Mouse (Mus musculus) gastrocnemius, adult 18-20 months (tissue): Measurements from ENCODE around the gene Pigg. TPM values are rescaled to one million over a fixed set of nuclear protein-coding genes. Genes with fewer than 3 reads are reported as not detected.
"Not testable (repeated sequence)": the region's sequence is repeated elsewhere in the genome, so short reads cannot be mapped to it uniquely, and the experiment has no call there.

Experiments used
- DNase-seq: peaks from one replicate; pipeline ENCODE4 v3.0.0; 2021; ENCODE audit warnings: low spot score
- long read RNA-seq, 2 experiments: library from polyadenylated mRNA; stranded (forward); transcript quantifications; one replicate each; pipeline ENCODE4 v2.0.0; 2021
- total RNA-seq, 2 experiments: library from RNA; stranded (reverse); gene quantifications; 2 replicates each; pipeline ENCODE4 v1.2.3; 2021

The Pigg gene
- total RNA-seq: 1 to 10 TPM; 4.2 to 4.5 TPM
- long read RNA-seq, experiment 1, full-length matches to known transcripts: 2 of 8 reads
- long read RNA-seq, experiment 1, partial matches to known transcripts: 0 of 8 reads
- long read RNA-seq, experiment 1, other reads (novel, unspliced or antisense): 6 of 8 reads
- long read RNA-seq, experiment 2, full-length matches to known transcripts: 2 of 6 reads
- long read RNA-seq, experiment 2, partial matches to known transcripts: 1 of 6 reads
- long read RNA-seq, experiment 2, other reads (novel, unspliced or antisense): 3 of 6 reads

DNA sequence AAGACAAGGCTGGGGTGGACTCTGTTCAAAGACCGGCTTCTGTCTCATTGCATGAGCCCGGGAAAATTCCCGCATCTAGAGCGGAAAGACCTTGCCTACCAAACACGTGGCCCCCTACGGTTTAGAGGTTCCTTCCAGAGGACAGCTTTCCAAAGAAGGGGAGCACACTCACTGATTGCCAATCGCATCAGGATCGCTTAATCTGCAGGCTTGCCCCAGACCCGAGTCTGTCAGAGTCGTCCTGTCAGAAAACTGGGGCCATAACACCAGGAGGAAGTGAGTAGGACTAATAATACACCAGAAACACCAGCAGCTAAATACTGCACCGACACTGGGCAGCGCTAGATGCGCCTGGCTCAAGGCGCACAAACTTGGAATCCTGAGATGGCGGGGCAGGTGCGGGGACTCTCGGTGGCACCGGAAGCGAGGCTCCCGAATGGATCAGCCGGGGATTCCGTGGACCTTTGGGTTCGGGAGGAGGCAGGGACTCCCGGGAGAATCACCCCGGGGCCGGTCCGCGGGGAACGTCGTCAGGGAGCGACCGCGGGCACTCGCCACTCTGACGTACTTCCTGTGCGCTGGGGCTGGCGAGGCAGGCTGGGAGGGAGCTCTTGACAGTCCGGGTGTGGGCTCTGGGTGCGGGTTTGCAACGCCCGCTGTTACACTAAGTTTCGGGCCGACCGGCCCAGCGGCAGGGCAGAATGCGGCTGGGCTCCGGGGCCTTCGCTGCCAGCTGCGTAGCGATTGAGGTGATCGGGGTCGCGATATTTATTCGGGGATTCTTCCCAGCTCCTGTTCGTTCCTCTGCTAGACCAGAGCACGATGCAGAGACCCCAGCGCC is at the start of gene Pigg:
Gene Pigg (plus strand): TSS at position 386 of the 841 bp plus-strand sequence.
- DNase-seq: peak; percentile 92

DNA sequence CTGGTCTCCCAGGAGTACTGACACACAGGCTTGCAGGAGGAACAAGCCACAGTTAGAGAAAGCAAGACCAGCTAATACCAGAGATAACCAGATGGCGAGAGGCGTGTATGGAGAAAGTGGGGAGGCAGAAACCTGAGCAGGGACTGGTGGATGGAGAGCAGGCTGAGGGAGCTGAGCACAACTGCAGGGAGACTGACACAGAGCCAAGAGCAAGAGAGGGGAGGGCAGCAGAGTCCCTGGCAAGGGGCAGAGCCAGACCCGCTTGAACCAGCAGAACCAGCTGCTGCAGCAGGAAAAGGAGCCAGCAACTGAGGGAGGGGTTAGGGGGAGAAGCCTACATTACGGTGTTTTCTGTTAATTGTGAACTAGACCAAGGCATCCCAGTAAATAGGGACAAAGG is 49.7 kb upstream of the Pigg start:
- no peak for DNase-seq

DNA sequence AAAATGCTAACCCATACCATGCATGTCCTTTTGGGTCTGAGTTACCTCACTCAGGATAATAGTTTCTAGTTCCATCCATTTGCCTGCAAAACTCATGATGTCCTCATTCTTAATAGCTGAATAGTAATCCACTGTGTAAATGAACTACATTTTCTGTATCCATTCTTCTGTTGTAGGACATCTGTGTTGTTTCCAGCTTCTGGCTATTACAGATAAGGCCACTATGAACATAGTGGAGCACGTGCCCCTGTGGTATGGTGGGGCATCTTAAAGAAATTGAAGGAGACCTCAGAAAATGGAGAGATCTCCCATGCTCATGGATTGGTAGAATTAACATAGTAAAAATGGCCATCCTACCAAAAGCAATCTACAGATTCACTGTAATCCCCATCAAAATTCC is 48.6 kb upstream of the Pigg start:
- not testable (repeated sequence) for DNase-seq

- no peak for DNase-seq
Measured at GRCm38 (mm10) chr5:108266990-108267389, 45.4 kb upstream of the Pigg start.

- DNase-seq: peak; percentile 85
Measured at GRCm38 (mm10) chr5:108268127-108269062, 44.0 kb upstream of the Pigg start, which contains the start of gene Dr1. Dr1 (plus strand) TSS chr5:108268897.

GRCm38 (mm10) chr5:108269063-108269810 is 43.2 kb upstream of the Pigg start:
- DNase-seq: peak; percentile 4

- DNase-seq: no peak
Measured at GRCm38 (mm10) chr5:108269811-108270151, 42.6 kb upstream of the Pigg start.

- no peak for DNase-seq
Measured at GRCm38 (mm10) chr5:108270415-108270814, 42.0 kb upstream of the Pigg start.

- DNase-seq: not testable (repeated sequence)
Measured at GRCm38 (mm10) chr5:108271345-108271744, 41.1 kb upstream of the Pigg start.

DNA sequence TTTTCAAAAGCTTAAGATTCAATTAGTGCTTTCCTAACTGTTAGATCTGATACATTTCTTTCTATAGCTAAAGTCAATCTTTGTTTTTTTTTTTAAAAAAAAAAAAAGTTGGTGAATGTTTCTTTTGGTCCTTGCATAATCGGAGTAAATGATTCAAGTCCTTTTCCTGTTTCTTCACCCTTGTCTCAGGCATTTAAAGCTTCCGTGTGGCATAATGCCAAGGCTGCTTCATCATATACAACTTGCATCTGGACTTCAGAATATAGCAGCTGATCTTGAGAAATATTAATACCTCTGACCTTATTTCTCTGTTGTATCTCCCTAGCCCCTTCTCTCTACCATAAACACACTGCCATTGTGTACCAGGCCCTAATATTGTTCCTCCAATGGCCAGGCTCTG is 25.5 kb upstream of the Pigg start:
- no peak for DNase-seq

GRCm38 (mm10) chr5:108301567-108301966 is 10.8 kb upstream of the Pigg start:
- no peak for DNase-seq

DNA sequence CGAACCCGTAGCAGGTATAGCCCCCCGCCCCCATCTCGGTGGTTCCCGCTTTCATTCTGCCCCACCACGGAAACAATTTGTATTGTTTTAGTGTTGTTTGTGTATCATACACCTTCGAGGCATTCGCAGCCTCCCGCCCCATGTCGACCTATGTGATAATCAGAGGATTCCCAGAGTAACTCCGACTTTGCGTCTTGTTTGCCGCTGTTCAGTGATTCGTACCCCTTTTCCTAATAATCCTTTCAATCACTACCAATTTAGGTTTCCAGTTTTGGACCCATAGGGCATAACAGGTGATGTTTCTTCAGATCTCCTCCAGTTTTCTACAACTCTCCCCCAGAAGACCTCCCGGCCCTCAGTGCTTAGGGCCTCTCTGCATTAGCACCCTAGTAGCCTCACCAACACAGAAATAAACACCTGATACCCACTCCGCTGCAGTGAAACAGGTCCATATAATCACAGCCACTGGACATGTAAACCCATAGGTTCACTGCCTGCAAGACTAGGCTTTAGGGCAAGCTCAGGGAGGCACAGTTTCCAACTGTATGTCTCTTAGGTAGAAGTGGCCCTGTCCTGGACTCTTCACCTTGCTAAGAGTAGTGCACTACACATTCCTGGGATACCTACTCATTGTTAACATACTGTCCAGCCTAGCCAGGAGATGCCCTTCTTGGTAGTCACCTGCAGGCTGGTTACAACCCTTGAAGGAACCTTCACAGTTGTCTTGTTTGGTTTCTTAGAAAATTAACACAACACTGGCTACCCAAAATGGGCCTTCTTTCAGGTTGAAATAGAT is 854 bp downstream of the Pigg start:
- DNase-seq: no peak

- DNase-seq: no peak
Measured at GRCm38 (mm10) chr5:108331051-108331450, 18.6 kb downstream of the Pigg start.

GRCm38 (mm10) chr5:108337385-108337784 is 25.0 kb downstream of the Pigg start:
- no peak for DNase-seq

- DNase-seq: no peak
Measured at GRCm38 (mm10) chr5:108338049-108338448, 25.6 kb downstream of the Pigg start.

- DNase-seq: no peak
Measured at GRCm38 (mm10) chr5:108343680-108344170, 31.3 kb downstream of the Pigg start.

DNA sequence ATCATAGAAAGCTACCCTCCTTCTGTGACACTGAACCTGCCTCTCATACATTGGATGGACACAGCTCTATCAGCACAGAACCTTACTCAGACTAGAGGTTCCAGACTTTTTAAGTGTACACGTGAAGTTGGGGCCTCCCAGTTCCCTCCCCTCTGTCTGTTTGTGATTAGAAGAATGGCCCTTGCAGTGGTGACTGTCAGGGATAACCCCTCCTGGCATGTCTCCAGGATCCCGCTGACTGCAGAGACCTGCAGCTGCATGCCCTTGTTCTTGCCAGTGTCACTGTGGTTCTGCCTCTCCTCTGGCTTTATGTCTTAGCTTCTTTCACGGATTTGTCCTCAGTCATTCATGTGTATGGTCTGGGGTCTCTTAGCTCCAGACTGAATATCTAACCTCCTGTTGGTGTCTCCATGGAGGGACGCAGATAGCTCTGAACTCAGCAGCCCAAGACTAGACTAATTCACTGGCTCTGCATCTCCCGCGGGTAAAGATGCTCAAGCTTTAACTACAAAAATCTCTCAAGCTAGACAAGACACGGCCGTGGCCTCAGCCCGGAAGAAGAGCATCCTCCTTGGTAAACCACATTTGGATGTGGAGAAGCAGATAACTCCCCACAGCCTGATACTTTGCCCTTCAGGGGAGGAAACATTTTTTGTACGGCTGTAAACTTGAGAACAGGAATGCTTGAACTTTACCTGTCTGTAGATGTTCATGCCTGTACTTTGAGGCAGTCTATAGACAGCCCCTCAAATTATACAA is 33.1 kb downstream of the Pigg start:
- no peak for DNase-seq

GRCm38 (mm10) chr5:108347843-108348242 is 35.4 kb downstream of the Pigg start:
- DNase-seq: no peak

- DNase-seq: no peak
Measured at GRCm38 (mm10) chr5:108349511-108350148, 37.2 kb downstream of the Pigg start.
